Mouse (Mus musculus): Measurements from ENCODE around the gene Mcm2. TPM values are rescaled to one million over a fixed set of nuclear protein-coding genes. Genes with fewer than 3 reads are reported as not detected.

Mcm2 gene
- polyA plus RNA-seq, 1 experiment: 12.7 TPM

- Histone ChIP-seq H3K4me3 (ENCODE audit: insufficient read depth, low read length) (no peak overlapping the region), H3K27ac (ENCODE audit: insufficient read depth, low read depth, low read length) (no peak overlapping the region), H3K4me1 (ENCODE audit: control insufficient read depth, insufficient read depth, low read length) (no peaks in the 10 kb centered on the region)
- no peak for TF ChIP-seq CTCF (IDR thresholded peaks at IDR 0.05; ENCODE audit: low read depth, low read length)
- no peak for TF ChIP-seq POLR2A (IDR thresholded peaks at IDR 0.05; ENCODE audit: borderline replicate concordance, low read depth, low read length)
Observed at GRCm38 (mm10) chr6:88858341-88858740, 40.2 kb downstream of the Mcm2 start.

GRCm38 (mm10) chr6:88857830-88858229 lies 40.8 kb downstream of the Mcm2 start:
- Histone ChIP-seq H3K4me3 (ENCODE audit: insufficient read depth, low read length) (no peak overlapping the region), H3K27ac (ENCODE audit: insufficient read depth, low read depth, low read length) (no peak overlapping the region), H3K4me1 (ENCODE audit: control insufficient read depth, insufficient read depth, low read length) (no peaks in the 10 kb centered on the region)
- TF ChIP-seq POLR2A (IDR thresholded peaks at IDR 0.05; ENCODE audit: borderline replicate concordance, low read depth, low read length) (no peak), CTCF (IDR thresholded peaks at IDR 0.05; ENCODE audit: low read depth, low read length) (no peak)

- TF ChIP-seq POLR2A (IDR thresholded peaks at IDR 0.05; ENCODE audit: borderline replicate concordance, low read depth, low read length) (no peak), CTCF (IDR thresholded peaks at IDR 0.05; ENCODE audit: low read depth, low read length) (no peak)
- Histone ChIP-seq H3K4me3 (ENCODE audit: insufficient read depth, low read length) (no peak overlapping the region), H3K27ac (ENCODE audit: insufficient read depth, low read depth, low read length) (no peak overlapping the region), H3K4me1 (ENCODE audit: control insufficient read depth, insufficient read depth, low read length) (no peaks in the 10 kb centered on the region)
Observed at GRCm38 (mm10) chr6:88857249-88857648, 41.3 kb downstream of the Mcm2 start.

DNA sequence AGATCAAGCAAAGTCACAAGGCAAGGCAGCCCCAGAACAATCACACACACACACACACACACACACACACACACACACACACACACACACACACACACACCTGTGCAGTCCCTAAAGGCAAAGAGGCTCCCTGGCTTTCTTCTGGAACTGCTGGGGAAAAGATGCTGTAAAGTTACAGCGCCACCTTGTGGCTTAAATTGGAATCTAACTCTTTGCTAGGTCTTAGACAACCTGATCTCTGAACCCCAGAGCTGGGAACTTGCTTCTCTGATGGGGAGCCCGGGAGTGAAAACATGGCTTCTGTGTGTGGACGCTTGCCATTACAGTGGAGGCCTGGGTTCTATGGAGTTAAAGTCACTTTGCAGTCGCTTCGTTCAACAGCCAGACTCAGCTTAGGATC lies 42.9 kb downstream of the Mcm2 start:
- Histone ChIP-seq H3K4me3 (ENCODE audit: insufficient read depth, low read length) (no peak overlapping the region), H3K4me1 (ENCODE audit: control insufficient read depth, insufficient read depth, low read length) (no peaks in the 10 kb centered on the region), H3K27ac (ENCODE audit: insufficient read depth, low read depth, low read length) (no peak overlapping the region)
- no peak for TF ChIP-seq POLR2A (IDR thresholded peaks at IDR 0.05; ENCODE audit: borderline replicate concordance, low read depth, low read length)
- TF ChIP-seq CTCF (IDR thresholded peaks at IDR 0.05; ENCODE audit: low read depth, low read length): no peak

GRCm38 (mm10) chr6:88854509-88854908 lies 44.1 kb downstream of the Mcm2 start:
- TF ChIP-seq CTCF (IDR thresholded peaks at IDR 0.05; ENCODE audit: low read depth, low read length) (no peak), POLR2A (IDR thresholded peaks at IDR 0.05; ENCODE audit: borderline replicate concordance, low read depth, low read length) (no peak)
- no peaks in the 10 kb centered on the region for H3K4me1 ChIP-seq (ENCODE audit: control insufficient read depth, insufficient read depth, low read length)

DNA sequence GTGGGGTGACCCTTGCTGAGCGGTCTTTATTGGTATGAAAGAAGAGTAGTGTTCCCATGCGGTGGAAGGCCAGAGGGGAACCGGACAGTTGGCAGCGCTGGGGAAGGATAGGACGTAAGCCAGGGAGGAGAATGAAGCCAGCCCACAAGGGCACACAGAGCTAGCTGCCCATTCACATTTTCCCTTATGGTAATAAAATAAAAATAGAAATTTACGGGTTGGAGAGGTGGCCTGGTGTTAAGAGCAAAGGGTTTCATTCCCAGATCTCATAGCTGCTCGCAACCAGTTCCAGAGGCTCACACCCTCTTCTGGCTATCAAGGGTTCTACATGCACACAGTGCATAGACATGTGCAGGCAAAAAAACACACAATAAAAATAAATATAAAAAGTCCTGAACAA lies 48.5 kb downstream of the Mcm2 start:
- TF ChIP-seq POLR2A (IDR thresholded peaks at IDR 0.05; ENCODE audit: borderline replicate concordance, low read depth, low read length) (no peak), CTCF (IDR thresholded peaks at IDR 0.05; ENCODE audit: low read depth, low read length) (no peak)
- Histone ChIP-seq H3K4me1 (ENCODE audit: control insufficient read depth, insufficient read depth, low read length) (no peaks in the 10 kb centered on the region), H3K27ac (ENCODE audit: insufficient read depth, low read depth, low read length) (no peak overlapping the region), H3K4me3 (ENCODE audit: insufficient read depth, low read length) (no peak overlapping the region)

More at GRCm38 (mm10) chr6:88854509-88854908, 44.1 kb downstream of the Mcm2 start:
- no peak overlapping the region for H3K27ac ChIP-seq (ENCODE audit: insufficient read depth, low read depth, low read length)
- no peak overlapping the region for H3K4me3 ChIP-seq (ENCODE audit: insufficient read depth, low read length)

DNA sequence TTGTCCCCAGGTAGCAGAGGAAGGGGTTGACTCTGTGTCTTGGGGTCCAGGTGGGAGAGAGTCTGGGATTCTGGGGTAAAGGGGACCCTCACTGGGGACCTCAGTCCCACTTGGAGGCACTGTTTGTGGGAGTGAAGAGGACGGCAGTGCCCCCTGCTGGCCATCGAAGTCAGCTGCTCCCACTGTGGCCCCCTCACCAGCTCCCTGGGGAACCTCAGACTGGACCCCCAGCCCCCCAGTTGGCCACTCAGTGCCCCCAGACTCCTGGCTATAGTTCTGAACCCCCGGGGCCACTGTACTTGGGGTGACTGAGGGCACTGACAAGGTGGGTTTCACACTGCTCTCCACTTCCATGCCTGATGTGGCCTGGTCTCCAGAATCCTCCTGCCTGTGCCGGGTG lies 49.3 kb downstream of the Mcm2 start:
- Histone ChIP-seq H3K27ac (ENCODE audit: insufficient read depth, low read depth, low read length) (no peak overlapping the region), H3K4me3 (ENCODE audit: insufficient read depth, low read length) (no peak overlapping the region), H3K4me1 (ENCODE audit: control insufficient read depth, insufficient read depth, low read length) (no peaks in the 10 kb centered on the region)
- TF ChIP-seq POLR2A (IDR thresholded peaks at IDR 0.05; ENCODE audit: borderline replicate concordance, low read depth, low read length) (no peak), CTCF (IDR thresholded peaks at IDR 0.05; ENCODE audit: low read depth, low read length) (peak; percentile 92)

DNA sequence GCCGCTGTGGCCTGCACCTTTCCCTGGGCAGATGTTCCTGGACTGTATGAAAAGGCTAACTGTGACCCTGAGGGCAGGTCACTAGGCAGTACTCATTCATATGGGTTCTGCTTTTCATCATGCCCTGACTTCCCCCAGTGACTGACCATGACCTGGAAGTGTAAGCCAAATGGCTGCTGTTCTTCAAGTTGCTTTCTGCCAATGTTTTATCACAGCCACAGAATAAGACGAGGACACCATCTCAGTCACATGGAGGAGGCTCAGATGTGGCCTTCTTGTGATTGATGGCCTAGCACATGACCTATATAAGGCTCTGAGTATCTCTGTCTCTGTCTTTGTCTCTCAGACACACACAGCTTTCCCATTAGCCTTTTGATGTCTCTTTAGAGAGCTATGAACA lies 51.0 kb downstream of the Mcm2 start:
- H3K4me3 ChIP-seq (ENCODE audit: insufficient read depth, low read length): no peak overlapping the region
- TF ChIP-seq POLR2A (IDR thresholded peaks at IDR 0.05; ENCODE audit: borderline replicate concordance, low read depth, low read length) (no peak), CTCF (IDR thresholded peaks at IDR 0.05; ENCODE audit: low read depth, low read length) (no peak)
- H3K4me1 ChIP-seq (ENCODE audit: control insufficient read depth, insufficient read depth, low read length): 0 out of 2 replicates have a peak, but pooled peaks cover 5% of the 10 kb centered on the region
- H3K27ac ChIP-seq (ENCODE audit: insufficient read depth, low read depth, low read length): no peak overlapping the region

- Histone ChIP-seq H3K4me3 (ENCODE audit: insufficient read depth, low read length) (no peak overlapping the region), H3K4me1 (ENCODE audit: control insufficient read depth, insufficient read depth, low read length) (peaks cover 13% of the 10 kb centered on the region), H3K27ac (ENCODE audit: insufficient read depth, low read depth, low read length) (no peak overlapping the region)
- no peak for TF ChIP-seq CTCF (IDR thresholded peaks at IDR 0.05; ENCODE audit: low read depth, low read length)
- TF ChIP-seq POLR2A (IDR thresholded peaks at IDR 0.05; ENCODE audit: borderline replicate concordance, low read depth, low read length): no peak
Observed at GRCm38 (mm10) chr6:88844901-88845565, 53.5 kb downstream of the Mcm2 start.

GRCm38 (mm10) chr6:88843781-88844725 lies 54.5 kb downstream of the Mcm2 start:
- Histone ChIP-seq H3K4me1 (ENCODE audit: control insufficient read depth, insufficient read depth, low read length) (peaks cover 13% of the 10 kb centered on the region), H3K27ac (ENCODE audit: insufficient read depth, low read depth, low read length) (no peak overlapping the region), H3K4me3 (ENCODE audit: insufficient read depth, low read length) (no peak overlapping the region)
- no peak for TF ChIP-seq CTCF (IDR thresholded peaks at IDR 0.05; ENCODE audit: low read depth, low read length)
- no peak for TF ChIP-seq POLR2A (IDR thresholded peaks at IDR 0.05; ENCODE audit: borderline replicate concordance, low read depth, low read length)

All from bone marrow macrophage, adult 2 months (primary cell).